Mouse (Mus musculus): ENCODE results near the gene Cplx3.

- TF ChIP-seq CTCF (IDR thresholded peaks at IDR 0.05; ENCODE audit: control insufficient read depth, insufficient read depth, low read length) (no peak), POLR2A (IDR thresholded peaks at IDR 0.05; ENCODE audit: borderline replicate concordance, control insufficient read depth, low read depth, low read length) (no peak)
Observed at GRCm38 (mm10) chr9:57628717-57629116, 22.6 kb upstream of the Cplx3 start.

Measured in bone marrow, adult 2 months (tissue).